Mouse (Mus musculus): ENCODE results near the gene Map3k1.

Gene Map3k1

GRCm38 (mm10) chr13:111808637-111809465 is at the start of gene Map3k1:
Gene Map3k1 (minus strand): TSS chr13:111808993.
- in situ Hi-C loops (cut with MboI), result loop anchor here (5.0 kb wide), 1 partner anchor 128 kb away; no protein-coding TSS in a partner anchor

- in situ Hi-C loops (cut with MboI), result no loop called here
These were observed 48.1 kb upstream of the Map3k1 start for GRCm38 (mm10) chr13:111856786-111857455.

- in situ Hi-C loops (cut with MboI), result no loop called here
These were observed 47.4 kb upstream of the Map3k1 start for GRCm38 (mm10) chr13:111856232-111856631.

GRCm38 (mm10) chr13:111852451-111853224 is 43.8 kb upstream of the Map3k1 start:
- in situ Hi-C loops (cut with MboI), result no loop called here

- in situ Hi-C loops (cut with MboI), result no loop called here
These were observed 41.4 kb upstream of the Map3k1 start for GRCm38 (mm10) chr13:111850046-111850837.

GRCm38 (mm10) chr13:111845471-111845870 is 36.7 kb upstream of the Map3k1 start:
- in situ Hi-C loops (cut with MboI), result no loop called here

GRCm38 (mm10) chr13:111844313-111844712 is 35.5 kb upstream of the Map3k1 start:
- in situ Hi-C loops (cut with MboI), result no loop called here

- in situ Hi-C loops (cut with MboI), result no loop called here
These were observed 27.0 kb upstream of the Map3k1 start for GRCm38 (mm10) chr13:111835787-111836186.

GRCm38 (mm10) chr13:111834613-111835012 is 25.8 kb upstream of the Map3k1 start:
- in situ Hi-C loops (cut with MboI), result no loop called here

- in situ Hi-C loops (cut with MboI), result no loop called here
These were observed 20.7 kb upstream of the Map3k1 start for GRCm38 (mm10) chr13:111829473-111829872.

- in situ Hi-C loops (cut with MboI), result no loop called here
These were observed 18.7 kb upstream of the Map3k1 start for GRCm38 (mm10) chr13:111827481-111827880.

- in situ Hi-C loops (cut with MboI), result no loop called here
These were observed 15.4 kb upstream of the Map3k1 start for GRCm38 (mm10) chr13:111824178-111824577.

GRCm38 (mm10) chr13:111821727-111822375 is 13.1 kb upstream of the Map3k1 start:
- in situ Hi-C loops (cut with MboI), result no loop called here

- in situ Hi-C loops (cut with MboI), result no loop called here
These were observed 11.0 kb upstream of the Map3k1 start for GRCm38 (mm10) chr13:111819618-111820385.

- in situ Hi-C loops (cut with MboI), result no loop called here
These were observed 10.3 kb upstream of the Map3k1 start for GRCm38 (mm10) chr13:111819106-111819505.

- in situ Hi-C loops (cut with MboI), result no loop called here
These were observed 9.6 kb upstream of the Map3k1 start for GRCm38 (mm10) chr13:111818216-111818903.

- in situ Hi-C loops (cut with MboI), result no loop called here
These were observed 9.0 kb upstream of the Map3k1 start for GRCm38 (mm10) chr13:111817773-111818172.

- in situ Hi-C loops (cut with MboI), result no loop called here
These were observed 7.6 kb upstream of the Map3k1 start for GRCm38 (mm10) chr13:111816431-111816830.

GRCm38 (mm10) chr13:111815486-111815885 is 6.7 kb upstream of the Map3k1 start:
- in situ Hi-C loops (cut with MboI), result no loop called here

GRCm38 (mm10) chr13:111815017-111815416 is 6.2 kb upstream of the Map3k1 start:
- in situ Hi-C loops (cut with MboI), result no loop called here
